Mouse (Mus musculus) megakaryocyte-erythroid progenitor cell, adult 5-6 weeks (primary cell): ENCODE results near the gene Hba-x. TPM values are rescaled to one million over a fixed set of nuclear protein-coding genes. Genes with fewer than 3 reads are reported as not detected.

Source experiments
- ATAC-seq: replicated peaks from 2 replicates; pipeline ENCODE4 v1.8.0; 2016; ENCODE audit warnings: mild to moderate bottlenecking, inconsistent platforms; ENCODE audit not compliant: severe bottlenecking, poor library complexity, low FRiP score, low TSS enrichment
- total RNA-seq, 2 experiments: library from RNA; stranded (forward) in 1 of 2; stranded (reverse) in 1 of 2; fragments of 200-1000, 215-1000 nt in 1 of 2; fragments of >200 nt in 1 of 2; fragmentation: Nextera tagmentation in 1 of 2; gene quantifications; 2 replicates each; pipeline ENCODE4 v1.2.3; 2014 to 2017

The Hba-x gene
- total RNA-seq, 2 experiments from 2014 or later: not detected

- peak; percentile 92 for ATAC-seq
These were observed 30.6 kb upstream of the Hba-x start for GRCm38 (mm10) chr11:32245614-32246013.

- 0 out of 2 replicates have a peak, but pooled peaks have one; percentile 37 for ATAC-seq
These were observed 29.1 kb upstream of the Hba-x start for GRCm38 (mm10) chr11:32247068-32247467.

GRCm38 (mm10) chr11:32248350-32248749, 27.9 kb upstream of the Hba-x start:
- no peak for ATAC-seq

GRCm38 (mm10) chr11:32250880-32251763, 25.1 kb upstream of the Hba-x start:
- peak; percentile 88 for ATAC-seq

GRCm38 (mm10) chr11:32253121-32253520, 23.1 kb upstream of the Hba-x start:
- ATAC-seq: no peak

- ATAC-seq: peak; percentile 97
These were observed 20.1 kb upstream of the Hba-x start for GRCm38 (mm10) chr11:32256146-32256545.

GRCm38 (mm10) chr11:32256566-32256965, 19.6 kb upstream of the Hba-x start:
- peak; percentile 11; the same call in 1 of the 2 replicates for ATAC-seq

GRCm38 (mm10) chr11:32262674-32263415, 13.4 kb upstream of the Hba-x start:
- no peak for ATAC-seq

- ATAC-seq: peak; percentile 78
These were observed 11.0 kb upstream of the Hba-x start for GRCm38 (mm10) chr11:32265117-32265738.

GRCm38 (mm10) chr11:32266194-32266593, 10.0 kb upstream of the Hba-x start:
- ATAC-seq: no peak

GRCm38 (mm10) chr11:32266776-32267175, 9.4 kb upstream of the Hba-x start:
- ATAC-seq: no peak

GRCm38 (mm10) chr11:32267188-32267884, 8.9 kb upstream of the Hba-x start, which contains the start of gene Nprl3:
TSS of gene Nprl3 (minus strand) at chr11:32267707.
- ATAC-seq: peak; percentile 79

- no peak for ATAC-seq
These were observed 8.2 kb upstream of the Hba-x start for GRCm38 (mm10) chr11:32267964-32268363.

- ATAC-seq: peak; percentile 84
These were observed 7.2 kb upstream of the Hba-x start for GRCm38 (mm10) chr11:32268952-32269351.

GRCm38 (mm10) chr11:32271178-32271577, 5.0 kb upstream of the Hba-x start:
- no peak for ATAC-seq

- no peak for ATAC-seq
These were observed 1.7 kb downstream of the Hba-x start for GRCm38 (mm10) chr11:32277736-32278457.

- no peak for ATAC-seq
These were observed 2.3 kb downstream of the Hba-x start for GRCm38 (mm10) chr11:32278458-32278957.

GRCm38 (mm10) chr11:32280646-32281045, 4.4 kb downstream of the Hba-x start:
- no peak for ATAC-seq
